Mouse (Mus musculus) G1E (cell line): ENCODE measurements around the gene Cd200. TPM values are rescaled to one million over a fixed set of nuclear protein-coding genes. Genes with fewer than 3 reads are reported as not detected.
"Not testable (repeated sequence)": the region's sequence is repeated elsewhere in the genome, so short reads cannot be mapped to it uniquely, and the experiment has no call there.

Source experiments
- ATAC-seq: 2 replicates; pipeline ENCODE4 v1.8.0; 2016; ENCODE audit warnings: mild to moderate bottlenecking; ENCODE audit not compliant: insufficient number of reproducible peaks, poor library complexity, low FRiP score, severe bottlenecking; ENCODE audit errors: extremely low read depth
- DNase-seq: peaks from one replicate; pipeline ENCODE4 v3.0.0; 2012; ENCODE audit warnings: low spot score
- H3K27me3 ChIP-seq: 2 replicates; pipeline ENCODE4 v1.6.1; 2012; ENCODE audit warnings: mild to moderate bottlenecking, low read length, inconsistent platforms; ENCODE audit not compliant: insufficient read depth
- H3K36me3 ChIP-seq: replicated peaks from 2 replicates; pipeline ENCODE3; 2012; ENCODE audit warnings: mild to moderate bottlenecking, inconsistent platforms
- H3K4me1 ChIP-seq: 2 replicates; pipeline ENCODE4 v1.6.1; 2012; ENCODE audit warnings: low read depth, low read length, inconsistent platforms, mixed read lengths; ENCODE audit not compliant: insufficient read depth
- H3K4me3 ChIP-seq: 2 replicates; pipeline ENCODE4 v1.5.1; 2012; ENCODE audit warnings: low read depth, mild to moderate bottlenecking, inconsistent platforms, low read length, moderate library complexity, mixed read lengths
- H3K9me3 ChIP-seq: replicated peaks from 2 replicates; pipeline ENCODE4 v1.6.1; 2012; ENCODE audit warnings: inconsistent platforms
- CTCF ChIP-seq: IDR thresholded peaks from 2 replicates; pipeline ENCODE4 v1.5.1; 2012; ENCODE audit warnings: low read depth, low read length, inconsistent platforms, mixed read lengths
- GATA1 ChIP-seq: IDR thresholded peaks from 2 replicates; pipeline ENCODE4 v1.6.1; 2012; ENCODE audit warnings: borderline replicate concordance, low read length, inconsistent platforms, mixed read lengths
- GATA2 ChIP-seq: IDR thresholded peaks from 2 replicates; pipeline ENCODE4 v1.6.1; 2012; ENCODE audit warnings: low read depth, low read length, inconsistent platforms, borderline replicate concordance
- POLR2AphosphoS5 ChIP-seq: IDR thresholded peaks from 2 replicates; pipeline ENCODE4 v1.6.1; 2012; ENCODE audit warnings: low read depth, low read length, inconsistent platforms; ENCODE audit not compliant: insufficient replicate concordance
- TAL1 ChIP-seq: conservative IDR thresholded peaks from 2 replicates; pipeline ENCODE4 v1.6.1; 2012; ENCODE audit warnings: low read depth, low read length, inconsistent platforms, mixed read lengths
- polyA plus RNA-seq: library from polyadenylated mRNA; stranded (reverse); fragments of >175 nt; gene quantifications from 2 replicates; pipeline ENCODE4 v1.2.3, GENCODE M21; 2012
- total RNA-seq, 2 experiments: library from RNA; stranded (forward) in 1 of 2; stranded (reverse) in 1 of 2; fragments of 200-1000 nt in 1 of 2; fragments of >200 nt in 1 of 2; fragmentation: Nextera tagmentation in 1 of 2; gene quantifications; 2 replicates each; pipeline ENCODE4 v1.2.3; 2014 to 2017

The Cd200 gene
- total RNA-seq (2014; fragmentation: Nextera tagmentation) (not detected in 2 replicates), total RNA-seq (2017) (not detected in 2 replicates), polyA plus RNA-seq (not detected in 2 replicates)

DNA sequence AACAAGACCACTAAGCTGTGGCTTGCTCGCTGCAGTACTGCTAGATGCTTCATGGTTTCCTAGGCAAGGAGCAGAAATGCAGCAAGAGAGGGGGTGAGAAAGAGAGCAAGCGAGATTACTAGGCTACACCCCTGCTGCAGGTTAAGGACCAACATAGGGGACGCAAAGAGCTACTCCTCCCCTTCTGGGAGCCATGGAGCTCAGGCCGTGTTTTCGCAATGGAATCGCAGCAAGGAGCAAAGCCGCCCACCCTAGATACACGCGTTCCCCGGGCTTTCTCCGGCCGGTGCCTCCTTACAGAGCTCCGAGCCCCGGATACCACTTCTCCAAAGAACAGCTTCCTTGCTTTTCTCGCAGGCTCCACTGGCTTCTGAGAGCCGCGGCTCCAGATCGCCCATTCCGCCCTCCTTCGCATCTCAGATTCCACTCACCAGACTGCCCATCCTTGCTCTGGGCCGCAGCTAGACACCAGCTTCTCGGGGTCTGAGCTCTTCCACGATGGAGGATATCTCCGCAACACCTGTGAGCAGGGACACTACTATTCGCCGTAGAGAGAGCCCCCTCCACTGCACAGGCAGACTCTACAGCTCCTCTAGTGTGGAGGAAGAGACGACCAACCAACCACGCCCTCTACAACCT lies at the start of gene Cd200:
Cd200 (minus strand) TSS at position 629 of the 639 bp plus-strand sequence.
- no peaks in the 10 kb centered on the region for H3K9me3 ChIP-seq
- ATAC-seq (no peak), DNase-seq (no peak)
- no peak within 1 kb of the TSS for H3K4me3 ChIP-seq
- no peaks in the 10 kb centered on the region; the same call in 1 of the 2 replicates for H3K27me3 ChIP-seq
- H3K4me1 ChIP-seq, result no peaks in the 10 kb centered on the region
- H3K36me3 ChIP-seq, result no peaks in the 10 kb centered on the region
- TF ChIP-seq POLR2AphosphoS5, result no peak
- TF ChIP-seq TAL1, result no peak

GRCm38 (mm10) chr16:45454762-45455161 lies 45.9 kb upstream of the Cd200 start:
- H3K36me3 ChIP-seq, result no peaks in the 10 kb centered on the region
- no peaks in the 10 kb centered on the region for H3K4me1 ChIP-seq
- H3K9me3 ChIP-seq, result no peaks in the 10 kb centered on the region
- no peak for TF ChIP-seq TAL1
- TF ChIP-seq GATA1, result no peak
- TF ChIP-seq CTCF, result no peak
- TF ChIP-seq POLR2AphosphoS5, result no peak
- no peak for TF ChIP-seq GATA2
- ATAC-seq (no peak), DNase-seq (no peak)
- no peaks in the 10 kb centered on the region for H3K27me3 ChIP-seq
- H3K4me3 ChIP-seq, result no peak overlapping the region

DNA sequence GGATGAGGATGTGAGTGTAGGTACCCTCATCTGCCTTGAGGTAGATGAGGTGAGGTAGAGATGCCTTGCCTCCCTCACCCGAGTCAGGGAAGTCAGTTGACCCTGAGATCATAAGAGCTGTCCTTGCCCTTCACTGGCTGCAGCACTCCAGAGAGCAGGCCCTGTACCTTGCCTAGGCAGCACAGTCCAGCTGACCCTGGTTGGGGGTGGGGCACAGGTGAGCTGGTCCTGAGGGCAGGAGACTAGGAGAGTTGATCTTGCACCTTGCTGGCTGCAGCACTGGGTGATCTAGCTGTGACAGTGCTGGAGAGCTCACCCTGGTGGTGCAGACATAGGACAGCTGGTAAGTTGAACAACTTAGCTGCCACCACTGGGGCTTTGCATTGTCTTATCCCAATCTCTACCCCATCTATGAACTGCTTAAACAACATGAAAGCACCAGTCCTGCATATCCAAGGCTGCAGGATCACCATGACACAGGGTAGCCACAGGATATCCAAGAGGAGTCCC lies 28.4 kb upstream of the Cd200 start:
- no peaks in the 10 kb centered on the region; the same call in 1 of the 2 replicates for H3K27me3 ChIP-seq
- H3K36me3 ChIP-seq, result no peaks in the 10 kb centered on the region
- H3K4me3 ChIP-seq, result no peak overlapping the region
- H3K9me3 ChIP-seq, result no peaks in the 10 kb centered on the region
- ATAC-seq (no peak), DNase-seq (no peak)
- no peaks in the 10 kb centered on the region for H3K4me1 ChIP-seq
- TF ChIP-seq CTCF, result no peak
- no peak for TF ChIP-seq GATA1
- TF ChIP-seq GATA2, result no peak
- TF ChIP-seq POLR2AphosphoS5, result no peak
- TF ChIP-seq TAL1, result no peak

GRCm38 (mm10) chr16:45435591-45435990 lies 26.7 kb upstream of the Cd200 start:
- Histone ChIP-seq H3K9me3 (no peaks in the 10 kb centered on the region), H3K4me3 (no peak overlapping the region), H3K27me3 (no peaks in the 10 kb centered on the region; the same call in 1 of the 2 replicates), H3K36me3 (no peaks in the 10 kb centered on the region), H3K4me1 (no peaks in the 10 kb centered on the region)
- DNase-seq (no peak), ATAC-seq (no peak)
- TF ChIP-seq TAL1 (no peak), POLR2AphosphoS5 (no peak), GATA1 (no peak), GATA2 (no peak), CTCF (no peak)

GRCm38 (mm10) chr16:45427651-45428050 lies 18.8 kb upstream of the Cd200 start:
- Histone ChIP-seq H3K9me3 (no peaks in the 10 kb centered on the region), H3K27me3 (no peaks in the 10 kb centered on the region), H3K4me3 (no peak overlapping the region), H3K36me3 (no peaks in the 10 kb centered on the region), H3K4me1 (no peaks in the 10 kb centered on the region)
- ATAC-seq, result no peak
- TF ChIP-seq POLR2AphosphoS5 (no peak), CTCF (no peak), GATA1 (no peak), TAL1 (no peak), GATA2 (no peak)
- no peak for DNase-seq

- H3K4me1 ChIP-seq, result no peaks in the 10 kb centered on the region
- H3K9me3 ChIP-seq, result no peaks in the 10 kb centered on the region
- TF ChIP-seq TAL1, result no peak
- TF ChIP-seq CTCF, result no peak
- TF ChIP-seq GATA1, result no peak
- no peak for TF ChIP-seq POLR2AphosphoS5
- TF ChIP-seq GATA2, result no peak
- DNase-seq, result no peak
- ATAC-seq, result no peak
- H3K27me3 ChIP-seq, result no peaks in the 10 kb centered on the region; the same call in 1 of the 2 replicates
- no peaks in the 10 kb centered on the region for H3K36me3 ChIP-seq
- no peak overlapping the region for H3K4me3 ChIP-seq
Measured at GRCm38 (mm10) chr16:45413497-45413896, 4.6 kb upstream of the Cd200 start.

GRCm38 (mm10) chr16:45409064-45409446 lies 202 bp upstream of the Cd200 start:
- ATAC-seq, H3K9me3 ChIP-seq, H3K4me3 ChIP-seq, H3K4me1 ChIP-seq, H3K27me3 ChIP-seq, DNase-seq, H3K36me3 ChIP-seq: not testable (repeated sequence)
